Mouse (Mus musculus) midbrain, postnatal 0 days (tissue): ENCODE results near the gene Hist3h2a. TPM values are rescaled to one million over a fixed set of nuclear protein-coding genes. Genes with fewer than 3 reads are reported as not detected.

Experiments used
- ATAC-seq: fragments of 200-750 bp; cut with Nextera tagmentation; 2 replicates; pipeline ENCODE4 v1.8.0; 2017; ENCODE audit warnings: moderate number of reproducible peaks, mild to moderate bottlenecking, moderate TSS enrichment, moderate library complexity; ENCODE audit not compliant: low FRiP score
- DNase-seq: peaks from one replicate; pipeline ENCODE4 v3.0.0-alpha.2; 2015; ENCODE audit warnings: low spot score
- H3K27ac ChIP-seq: fragments of 300-500 bp; sonication (generic); 2 replicates; pipeline ENCODE4 v1.5.1; 2014; ENCODE audit warnings: low read depth, mild to moderate bottlenecking, low read length, mixed read lengths
- H3K27me3 ChIP-seq: fragments of 300-500 bp; sonication (generic); 2 replicates; pipeline ENCODE4 v1.6.1; 2014; ENCODE audit warnings: low read length, control low read depth, mixed read lengths; ENCODE audit not compliant: insufficient read depth
- H3K36me3 ChIP-seq: fragments of 300-500 bp; sonication (generic); 2 replicates; pipeline ENCODE4 v1.6.1; 2014; ENCODE audit warnings: low read length, control low read depth, mixed read lengths; ENCODE audit not compliant: insufficient read depth
- H3K4me1 ChIP-seq: fragments of 300-500 bp; sonication (generic); 2 replicates; pipeline ENCODE4 v1.6.1; 2014; ENCODE audit warnings: mild to moderate bottlenecking, control low read depth, antibody characterized with exemption, low read length, mixed read lengths; ENCODE audit not compliant: insufficient read depth
- H3K4me2 ChIP-seq: fragments of 300-500 bp; sonication (generic); 2 replicates; pipeline ENCODE4 v1.6.1; 2014; ENCODE audit warnings: low read depth, mild to moderate bottlenecking, low read length, mixed read lengths; ENCODE audit not compliant: poor library complexity, severe bottlenecking
- H3K4me3 ChIP-seq: fragments of 300-500 bp; sonication (generic); 2 replicates; pipeline ENCODE4 v1.5.1; 2014; ENCODE audit warnings: low read depth, mild to moderate bottlenecking, low read length, moderate library complexity
- H3K9ac ChIP-seq: fragments of 300-500 bp; sonication (generic); replicated peaks from 2 replicates; pipeline ENCODE4 v1.6.1; 2014; ENCODE audit warnings: mild to moderate bottlenecking, low read length, moderate library complexity, mixed read lengths; ENCODE audit not compliant: poor library complexity, severe bottlenecking
- H3K9me3 ChIP-seq: fragments of 300-500 bp; sonication (generic); 2 replicates; pipeline ENCODE4 v1.6.1; 2016; ENCODE audit warnings: low read length, control low read depth
- CTCF ChIP-seq: IDR thresholded peaks from 2 replicates; pipeline ENCODE4 v1.5.1; 2016; ENCODE audit warnings: antibody characterized with exemption, mild to moderate bottlenecking
- WGBS: fragments of 180-500 bp; shearing (Covaris S2); extraction: QIAGEN DNeasy Blood & Tissue Kit; methylation state at CpG from one replicate; pipeline ENCODE4 v1.1.7; 2014; 5-methylcytosine and 5-hydroxymethylcytosine counted together
- polyA plus RNA-seq: library from polyadenylated mRNA; unstranded; fragments of >200 nt; fragmentation: Nextera tagmentation; extraction: Ambion mirVana; gene quantifications from 2 replicates; pipeline ENCODE4 v1.2.1, GENCODE M21; 2015
- total RNA-seq: library from RNA; depleted of rRNA; stranded (reverse); fragments of >200 nt; gene quantifications from 2 replicates; pipeline ENCODE4 v1.2.3, GENCODE M21; 2014

Gene Hist3h2a
- total and polyA plus RNA-seq, 2 experiments from 2014 or later = 42.0 to 242 TPM

DNA sequence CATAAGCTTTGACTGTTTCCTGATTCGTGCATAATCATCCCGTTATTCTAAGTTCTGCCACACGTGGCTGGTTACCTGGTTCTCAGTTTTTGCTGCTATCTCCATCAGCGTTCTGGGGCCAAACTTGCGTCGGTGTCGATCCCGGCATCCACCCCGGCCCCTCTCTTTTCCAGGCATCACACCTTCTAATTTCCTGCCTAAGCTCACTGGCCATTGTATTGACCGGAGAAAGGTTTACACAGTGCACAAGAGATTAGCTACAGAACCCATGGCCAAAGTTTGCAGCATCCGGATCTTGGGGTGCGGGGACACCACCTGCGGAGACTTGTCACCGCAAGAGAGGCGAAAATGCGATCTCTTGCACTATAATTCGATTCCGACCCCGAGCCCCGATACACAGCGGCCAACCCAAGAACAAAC, 23.1 kb downstream of the Hist3h2a start:
- peak overlapping the region; percentile 69 for H3K9ac ChIP-seq
- H3K36me3 ChIP-seq = peaks cover 3% of the 10 kb centered on the region; the same call in 1 of the 2 replicates
- TF ChIP-seq CTCF = no peak
- peak overlapping the region; percentile 94 for H3K4me3 ChIP-seq
- H3K9me3 ChIP-seq = no peaks in the 10 kb centered on the region
- H3K4me1 ChIP-seq = peaks cover 18% of the 10 kb centered on the region
- under 1% methylated on average over 21 of the region's 21 CpGs for WGBS
- no peak for ATAC-seq
- no peak for DNase-seq
- H3K27ac ChIP-seq = peak overlapping the region; percentile 38; the same call in 1 of the 2 replicates
- H3K27me3 ChIP-seq = no peaks in the 10 kb centered on the region
- H3K4me2 ChIP-seq = peak overlapping the region; percentile 93

DNA sequence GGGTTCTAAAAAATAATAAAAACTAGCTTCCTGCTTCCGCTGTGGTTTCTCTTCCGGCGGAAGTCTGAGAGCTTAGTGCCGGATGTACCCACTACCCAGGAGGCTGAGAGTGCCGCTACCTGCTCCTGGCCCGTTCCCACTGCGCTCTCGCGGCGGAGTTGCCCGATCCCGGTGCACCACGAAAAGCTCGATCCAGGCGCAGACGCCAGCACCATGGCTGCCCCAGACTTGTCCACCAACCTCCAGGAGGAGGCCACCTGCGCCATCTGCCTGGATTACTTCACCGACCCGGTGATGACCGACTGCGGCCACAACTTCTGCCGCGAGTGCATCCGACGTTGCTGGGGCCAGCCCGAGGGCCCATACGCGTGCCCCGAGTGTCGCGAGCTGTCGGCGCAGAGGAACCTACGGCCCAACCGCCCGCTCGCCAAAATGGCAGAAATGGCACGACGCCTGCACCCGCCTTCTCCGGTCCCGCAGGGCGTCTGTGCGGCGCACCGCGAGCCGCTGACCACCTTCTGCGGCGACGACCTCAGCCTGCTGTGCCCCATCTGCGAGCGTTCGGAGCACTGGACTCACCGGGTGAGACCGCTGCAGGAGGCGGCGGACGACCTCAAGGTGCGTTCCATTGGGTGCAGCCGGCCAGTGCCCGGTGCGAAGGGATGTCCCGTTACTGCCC, 23.7 kb downstream of the Hist3h2a start, which contains the start of gene Trim11:
Trim11 (plus strand) TSS at position 67 of the 679 bp plus-strand sequence.
- peaks cover 18% of the 10 kb centered on the region for H3K4me1 ChIP-seq
- no peaks in the 10 kb centered on the region for H3K9me3 ChIP-seq
- WGBS = under 1% methylated on average over 64 of the region's 64 CpGs
- peak within 1 kb of the TSS; percentile 69 for H3K9ac ChIP-seq
- no peak for TF ChIP-seq CTCF
- H3K4me3 ChIP-seq = peak within 1 kb of the TSS; percentile 94
- ATAC-seq (peak; percentile 45; the same call in 1 of the 2 replicates), DNase-seq (peak; percentile 78)
- peaks cover 7% of the 10 kb centered on the region; the same call in 1 of the 2 replicates for H3K36me3 ChIP-seq
- no peaks in the 10 kb centered on the region for H3K27me3 ChIP-seq
- H3K4me2 ChIP-seq = peak within 1 kb of the TSS; percentile 93
- H3K27ac ChIP-seq = peak within 1 kb of the TSS; percentile 38; the same call in 1 of the 2 replicates

DNA sequence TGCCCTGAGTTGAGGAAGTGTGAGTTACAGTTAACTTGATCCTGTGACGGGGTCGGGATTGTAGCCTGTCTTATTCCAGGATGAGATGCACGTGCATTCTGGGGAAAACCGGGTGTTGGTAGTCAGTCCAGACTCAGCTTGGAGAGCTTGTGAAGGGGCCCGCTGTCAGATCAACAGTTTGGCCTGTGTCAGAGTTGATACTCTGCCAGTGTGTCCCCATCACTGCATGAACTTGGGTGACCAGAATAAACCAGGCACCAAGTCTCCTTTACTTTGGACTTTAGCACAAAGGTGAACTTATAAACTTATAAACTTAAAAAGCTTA, 24.2 kb downstream of the Hist3h2a start:
- WGBS = 1% methylated on average over 5 of the region's 5 CpGs
- H3K9me3 ChIP-seq = no peaks in the 10 kb centered on the region
- no peaks in the 10 kb centered on the region for H3K27me3 ChIP-seq
- DNase-seq (no peak), ATAC-seq (no peak)
- no peak overlapping the region for H3K27ac ChIP-seq
- H3K36me3 ChIP-seq = peaks cover 8% of the 10 kb centered on the region
- H3K4me1 ChIP-seq = peaks cover 18% of the 10 kb centered on the region
- peak overlapping the region; percentile 93 for H3K4me2 ChIP-seq
- peak overlapping the region; percentile 94 for H3K4me3 ChIP-seq
- TF ChIP-seq CTCF = no peak
- peak overlapping the region; percentile 69 for H3K9ac ChIP-seq

DNA sequence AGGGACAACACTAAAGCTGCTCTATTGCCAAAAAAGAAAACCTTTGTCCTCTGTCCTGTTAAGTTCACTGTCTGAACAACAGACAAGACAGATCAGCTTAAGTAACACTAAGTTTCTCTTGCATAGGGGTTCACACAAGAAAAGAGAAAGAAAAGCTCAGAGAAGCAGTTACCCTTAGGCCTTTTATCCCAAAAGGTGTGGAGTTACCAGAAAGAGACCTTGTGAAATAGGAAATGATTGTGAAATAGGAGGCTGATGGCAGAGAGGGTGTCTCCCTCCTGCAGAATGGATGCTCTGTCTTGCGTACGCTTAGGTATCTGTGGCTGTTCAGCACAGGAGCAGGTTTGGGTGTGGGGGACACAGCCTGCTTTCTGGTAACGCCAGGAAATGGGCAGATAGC, 24.7 kb downstream of the Hist3h2a start:
- 0 out of 2 replicates have a peak overlapping the region, but pooled peaks have one; percentile 14 for H3K9ac ChIP-seq
- H3K4me1 ChIP-seq = peaks cover 18% of the 10 kb centered on the region
- TF ChIP-seq CTCF = no peak
- H3K4me2 ChIP-seq = peak overlapping the region; percentile 93
- no peak overlapping the region for H3K27ac ChIP-seq
- ATAC-seq (no peak), DNase-seq (no peak)
- H3K27me3 ChIP-seq = no peaks in the 10 kb centered on the region
- H3K36me3 ChIP-seq = peaks cover 12% of the 10 kb centered on the region
- no peaks in the 10 kb centered on the region for H3K9me3 ChIP-seq
- H3K4me3 ChIP-seq = peak overlapping the region; percentile 94
- WGBS = 89% methylated on average over 3 of the region's 3 CpGs

DNA sequence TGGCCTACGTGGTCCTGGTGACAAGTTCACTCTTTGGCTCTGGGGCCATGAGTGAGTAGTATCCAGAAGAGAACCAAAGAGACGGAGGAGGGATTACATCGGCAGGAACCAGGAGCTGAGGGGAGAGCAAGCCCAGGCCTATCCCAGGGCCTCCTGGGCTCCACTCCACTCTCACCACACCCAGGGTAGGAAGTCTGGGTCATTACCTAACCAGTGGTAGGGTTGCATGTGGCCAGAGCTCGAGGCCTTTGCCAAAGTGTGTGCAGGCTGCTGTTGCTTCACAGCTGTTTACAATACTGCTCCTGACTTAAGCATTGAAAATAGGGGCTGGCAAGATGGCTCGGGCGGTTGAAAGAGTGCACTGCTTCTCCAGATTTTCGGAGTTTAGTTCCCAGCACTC, 25.2 kb downstream of the Hist3h2a start:
- Histone ChIP-seq H3K36me3 (peaks cover 13% of the 10 kb centered on the region), H3K4me3 (peak overlapping the region; percentile 94; the same call in 1 of the 2 replicates), H3K9me3 (no peaks in the 10 kb centered on the region), H3K27me3 (no peaks in the 10 kb centered on the region), H3K27ac (no peak overlapping the region), H3K4me2 (peak overlapping the region; percentile 93), H3K9ac (0 out of 2 replicates have a peak overlapping the region, but pooled peaks have one; percentile 14), H3K4me1 (peaks cover 18% of the 10 kb centered on the region)
- no peak for DNase-seq
- 84% methylated on average over 7 of the region's 7 CpGs for WGBS
- TF ChIP-seq CTCF = no peak
- ATAC-seq = no peak

DNA sequence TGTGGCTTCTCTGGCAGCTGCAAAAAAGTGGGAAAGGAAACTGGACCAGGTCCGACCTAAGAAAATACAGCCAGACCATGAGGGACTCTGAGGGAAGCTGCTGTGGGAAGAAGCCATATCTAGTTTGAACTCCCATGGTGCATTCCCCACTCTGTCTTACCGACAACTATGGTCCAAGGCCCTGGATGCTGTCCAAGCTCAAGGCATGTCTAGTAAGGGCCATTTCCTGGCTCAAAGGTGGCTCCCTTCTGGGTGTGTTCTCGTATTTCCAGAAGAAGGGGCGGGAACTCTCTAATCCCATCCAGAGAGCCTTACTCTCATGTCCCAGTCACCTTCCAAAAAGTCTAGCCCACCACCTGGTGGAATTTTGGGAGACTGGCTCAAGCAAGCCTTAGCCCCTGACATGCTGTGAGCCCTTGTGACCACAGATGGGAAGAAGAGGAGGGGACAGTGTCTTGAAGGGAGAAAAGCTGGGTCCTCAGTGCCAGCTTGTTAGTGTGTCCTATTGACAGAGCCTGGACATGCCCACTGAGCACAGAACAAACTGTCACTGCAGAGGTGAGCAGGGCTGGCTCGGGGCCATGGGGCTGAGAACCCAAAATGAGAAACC, 26.0 kb downstream of the Hist3h2a start:
- Histone ChIP-seq H3K9ac (no peak overlapping the region), H3K4me3 (no peak overlapping the region), H3K27ac (no peak overlapping the region), H3K4me1 (peaks cover 18% of the 10 kb centered on the region), H3K36me3 (peaks cover 21% of the 10 kb centered on the region), H3K27me3 (no peaks in the 10 kb centered on the region), H3K9me3 (no peaks in the 10 kb centered on the region), H3K4me2 (no peak overlapping the region)
- 0 out of 2 replicates have a peak, but pooled peaks have one; percentile 6 for TF ChIP-seq CTCF
- DNase-seq (no peak), ATAC-seq (no peak)
- 61% methylated on average over 5 of the region's 5 CpGs for WGBS
